Mouse (Mus musculus) gastrocnemius, postnatal 10 days (tissue): ENCODE results near the gene Polr2l. TPM values are rescaled to one million over a fixed set of nuclear protein-coding genes. Genes with fewer than 3 reads are reported as not detected.
A peak's percentile ranks its signal among the peaks of the same experiment; 100 is the strongest.

Experiments
- DNase-seq: peaks from one replicate; pipeline ENCODE4 v3.0.0; 2021; ENCODE audit warnings: mixed read lengths
- total RNA-seq, 2 experiments: library from RNA; stranded (reverse); gene quantifications; 2 replicates each; pipeline ENCODE4 v1.2.3; 2021

Polr2l gene
- total RNA-seq, 2 experiments from 2014 or later: 43.4 to 49.0 TPM

DNA sequence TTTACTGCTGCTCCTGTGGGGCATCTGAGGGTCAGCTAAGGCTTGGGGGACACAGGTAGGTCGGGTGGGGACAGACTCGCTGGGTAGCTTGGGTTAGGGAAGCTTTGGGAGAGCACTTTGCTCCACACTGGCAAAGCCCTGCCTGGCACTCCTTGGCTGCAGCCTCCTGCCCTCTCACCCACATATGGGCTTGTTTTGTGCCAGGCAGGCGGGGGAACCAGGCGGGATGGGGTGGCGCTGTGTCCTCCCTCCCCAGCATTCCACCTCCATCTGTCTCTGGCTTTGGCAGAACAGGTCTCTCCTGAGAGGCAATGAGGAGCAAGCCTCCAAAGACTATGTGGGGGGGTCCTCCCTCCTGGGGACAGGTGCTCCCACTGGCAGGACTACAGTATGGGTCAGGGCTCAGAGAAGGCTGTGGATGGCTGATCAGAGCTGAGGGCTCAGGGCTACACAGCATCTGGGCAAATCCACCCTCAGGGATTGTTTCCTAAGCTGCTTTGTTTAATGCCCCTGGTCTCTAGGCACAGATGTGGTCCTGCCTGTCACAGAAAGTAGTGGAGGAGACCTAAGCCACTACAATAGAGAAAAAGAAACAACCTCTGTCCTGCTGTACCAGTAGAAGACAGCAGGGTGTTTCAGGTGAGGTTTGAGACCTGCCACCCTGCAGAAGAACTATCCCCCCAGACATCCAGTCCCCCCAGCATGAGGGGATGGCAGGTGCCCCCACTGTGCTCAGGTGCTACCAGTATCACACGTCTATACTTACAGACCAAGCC, 42.0 kb downstream of the Polr2l start:
- DNase-seq: no peak

DNA sequence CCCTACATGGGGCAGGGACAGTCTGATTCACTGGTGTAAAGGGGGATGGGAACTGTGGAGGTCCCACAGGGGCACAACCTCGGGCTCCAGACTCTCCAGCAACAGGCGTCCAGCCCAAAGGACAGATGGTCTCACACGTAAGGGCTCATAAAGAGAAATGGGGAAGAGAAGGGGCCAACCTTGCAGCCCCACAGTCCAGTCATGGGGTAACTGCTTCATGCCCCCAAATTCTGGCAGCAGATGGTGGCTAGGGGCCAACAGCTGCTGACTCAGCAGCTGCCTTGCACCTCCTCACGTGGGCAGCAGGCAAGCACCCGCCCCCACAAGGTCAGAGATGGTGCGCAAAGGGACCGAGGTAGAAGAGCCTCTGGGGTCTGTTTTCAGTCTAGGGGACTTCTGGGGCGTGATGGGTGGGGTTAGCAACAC, 42.7 kb downstream of the Polr2l start:
- peak; percentile 45 for DNase-seq

DNA sequence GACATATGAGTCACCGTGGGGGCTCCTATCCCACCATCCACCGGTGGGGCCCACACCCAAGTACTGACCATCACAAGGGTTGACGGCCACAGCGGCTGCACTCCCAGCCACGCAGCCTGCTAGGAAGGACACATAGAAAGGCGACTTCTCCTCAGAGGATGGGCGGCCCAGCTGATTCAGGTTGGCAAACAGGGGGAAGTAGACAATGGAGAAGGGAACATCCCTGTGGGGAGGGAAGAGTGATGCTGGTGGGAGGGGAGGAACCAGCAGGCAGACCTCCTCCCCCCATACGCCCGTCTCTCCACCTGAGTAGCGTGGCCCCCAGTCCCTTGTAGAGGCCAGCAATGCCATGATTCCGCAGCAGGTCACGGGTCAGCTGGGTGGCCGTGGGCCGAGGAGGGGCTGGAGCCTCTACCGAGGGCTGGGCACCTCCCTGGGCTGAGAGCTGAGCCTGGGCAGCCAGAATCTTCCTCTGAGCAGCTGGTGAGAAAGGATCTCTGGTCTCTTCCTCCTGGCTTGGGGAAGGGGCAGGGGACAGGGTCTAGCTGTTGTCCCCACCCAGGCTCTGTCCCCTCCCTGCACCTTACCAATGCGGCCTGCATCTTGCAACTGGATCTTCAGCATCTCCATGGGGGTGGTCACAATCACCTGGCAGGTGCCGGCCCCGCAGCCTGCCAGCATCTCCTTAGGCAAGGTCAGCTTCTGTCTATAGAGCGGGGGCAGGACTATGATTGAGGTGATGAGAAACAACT, 43.3 kb downstream of the Polr2l start:
- no peak for DNase-seq

DNA sequence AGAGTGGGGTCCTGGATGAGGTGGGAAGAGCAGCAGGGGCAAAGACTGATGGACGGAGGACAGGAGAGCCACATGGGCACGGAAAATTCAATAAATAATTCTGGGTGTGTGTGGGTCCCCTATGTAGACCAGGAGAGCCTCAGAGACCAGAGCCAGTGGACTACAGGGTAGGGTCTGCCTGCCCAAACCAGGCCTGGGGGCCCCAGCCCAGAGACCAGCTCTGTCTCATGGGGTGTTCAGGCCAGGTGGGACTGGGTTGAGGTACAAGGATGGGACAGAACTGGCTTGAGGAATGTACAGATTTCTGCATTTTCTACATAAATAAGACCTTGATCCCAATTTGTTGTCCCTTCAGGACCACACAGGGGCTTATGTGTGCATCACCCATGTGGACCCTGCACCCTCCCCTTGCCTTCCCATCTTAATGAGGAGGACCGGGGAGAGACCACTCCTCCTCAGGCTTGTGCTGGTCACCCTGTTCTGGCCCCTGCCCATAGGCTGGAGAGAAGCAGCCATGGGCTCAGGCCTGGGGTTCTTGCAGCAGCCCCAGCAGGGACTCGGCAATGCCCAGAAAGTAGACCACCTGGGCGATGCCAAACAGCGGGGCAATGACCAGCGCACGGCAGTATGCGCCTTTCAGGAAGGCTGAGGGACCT, 44.2 kb downstream of the Polr2l start:
- DNase-seq: no peak

DNA sequence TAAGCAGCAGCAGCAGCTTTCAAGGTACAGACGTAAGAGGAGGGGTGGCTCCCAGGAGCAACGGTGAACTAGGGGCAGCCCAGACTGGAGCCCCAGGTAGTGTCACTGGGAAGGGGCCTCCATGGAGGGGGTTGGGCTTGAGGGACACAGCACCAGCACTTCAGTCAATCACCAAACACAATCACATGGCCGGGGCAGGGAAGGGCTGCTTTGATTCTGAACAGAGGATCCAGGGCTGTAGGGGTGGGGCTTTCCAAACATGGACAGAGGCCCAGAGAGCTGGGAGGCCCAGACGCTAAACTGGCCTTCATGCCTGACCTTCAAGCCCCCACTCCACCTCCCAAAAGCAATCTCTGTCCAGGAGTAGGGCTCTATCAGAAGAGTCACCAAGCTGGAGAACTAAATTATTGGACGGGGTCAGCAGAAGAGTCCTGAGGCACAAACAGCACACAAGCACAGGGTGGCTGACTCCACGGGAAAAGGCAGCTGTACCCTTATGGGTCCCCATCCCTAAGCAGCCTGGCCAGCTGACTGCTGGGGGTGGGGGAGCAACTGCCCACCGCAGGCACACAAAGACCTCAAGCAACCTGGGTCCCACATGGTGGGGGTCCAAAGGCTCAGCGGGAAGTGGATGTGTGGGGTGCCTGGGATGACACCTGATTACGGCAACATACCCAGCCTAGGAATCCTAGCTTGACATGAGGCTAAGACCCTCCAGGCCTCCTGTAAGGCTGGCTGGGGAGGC, 44.9 kb downstream of the Polr2l start:
- no peak for DNase-seq

DNA sequence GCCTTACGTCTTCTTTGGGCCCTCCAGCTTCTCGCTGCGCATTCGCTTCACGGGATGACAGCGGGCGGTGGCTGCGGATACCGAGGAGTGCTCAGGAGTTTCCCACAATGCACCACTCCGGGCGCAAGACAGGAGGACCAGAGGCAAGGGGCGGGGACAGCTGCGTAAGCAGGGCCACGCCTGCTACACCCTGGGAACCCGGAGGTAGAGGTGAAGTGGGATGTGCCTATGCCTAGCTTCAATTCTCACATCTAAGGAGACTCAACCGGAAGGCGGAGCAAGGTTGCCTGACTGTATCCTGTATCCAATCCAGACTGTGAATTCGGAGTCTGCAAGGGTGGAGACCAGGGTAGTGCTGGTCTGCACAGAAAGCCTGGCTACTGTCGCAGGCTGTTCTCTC, 45.6 kb downstream of the Polr2l start, which contains the start of gene Cend1:
Gene Cend1 (minus strand): TSS at position 182 of the 400 bp plus-strand sequence.
- DNase-seq: no peak

DNA sequence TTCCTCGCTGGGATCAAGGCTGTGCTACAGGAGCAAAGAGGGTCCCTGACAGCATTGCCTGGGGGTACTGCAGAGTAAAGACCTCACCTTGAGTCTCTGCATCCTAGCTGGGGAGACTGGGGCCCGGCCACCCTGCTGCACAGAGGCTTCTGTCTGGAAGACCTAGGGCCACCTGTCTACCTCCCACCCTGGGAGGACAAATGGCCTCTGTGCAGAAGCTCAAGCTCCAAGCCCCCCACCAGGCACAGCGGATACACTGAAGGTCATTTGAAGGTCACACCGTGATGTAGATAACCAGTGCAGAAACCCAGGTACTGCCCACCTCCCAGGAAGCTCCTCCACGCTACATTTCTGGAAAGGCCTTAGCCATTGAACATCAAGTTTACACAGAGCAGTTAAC, 46.2 kb downstream of the Polr2l start:
- DNase-seq: no peak

DNA sequence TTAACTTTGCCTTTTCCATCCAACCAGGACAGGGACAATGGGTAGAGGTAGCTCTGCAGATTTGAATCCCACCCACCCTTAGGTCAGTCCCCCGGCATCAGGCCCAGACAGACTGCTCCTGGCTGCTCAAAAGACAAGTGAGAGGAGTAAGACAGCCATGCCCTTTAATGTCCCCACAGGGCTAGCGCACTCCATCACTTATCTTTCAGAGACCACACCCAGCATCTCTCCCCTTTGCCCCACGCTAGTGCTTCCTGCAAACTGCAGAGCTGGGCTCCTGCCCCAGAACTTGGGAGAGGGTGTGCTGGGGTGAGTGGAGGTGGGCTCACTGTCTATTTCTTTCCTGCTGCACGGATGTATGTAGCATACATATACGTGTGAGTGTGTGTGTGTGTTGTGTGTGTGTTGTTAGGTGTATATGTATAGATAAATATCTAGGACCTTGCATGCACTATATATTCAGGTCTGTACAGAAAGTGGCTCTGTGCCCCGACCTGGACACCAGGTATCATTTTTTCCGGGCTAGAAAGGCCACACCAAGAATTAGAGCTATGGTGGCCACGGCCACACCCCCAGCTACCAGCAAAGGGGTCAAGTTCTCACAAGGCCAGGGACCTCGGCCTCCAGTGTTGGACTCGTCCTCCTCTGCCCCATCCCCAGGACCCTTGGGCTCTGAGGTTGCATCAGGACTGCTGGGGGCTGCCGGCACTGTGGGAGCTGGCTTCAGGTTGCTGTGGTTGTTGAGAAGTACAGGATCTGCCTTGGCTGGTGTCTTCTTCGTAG, 47.8 kb downstream of the Polr2l start:
- DNase-seq: no peak

DNA sequence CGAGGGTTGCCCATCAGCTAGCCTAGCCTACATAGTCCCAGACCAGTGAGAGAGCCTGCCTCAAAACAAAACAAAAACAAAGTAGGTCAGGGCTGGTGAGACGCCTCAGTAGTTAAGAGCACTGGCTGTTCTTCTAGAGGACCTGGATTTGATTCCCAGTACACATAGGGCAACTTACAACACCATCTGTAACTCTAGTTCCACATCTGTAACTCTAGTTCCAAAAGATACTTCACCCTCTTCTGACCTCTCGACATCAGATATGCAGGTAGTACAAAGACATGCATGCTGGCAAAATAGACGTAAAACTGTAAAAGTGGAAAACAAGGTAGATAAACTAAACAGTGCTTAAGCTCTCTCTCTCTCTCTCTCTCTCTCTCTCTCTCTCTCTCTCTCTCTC, 51.1 kb downstream of the Polr2l start:
- no peak for DNase-seq

Other genes with a start within 250 kb of the Polr2l start
- 10 to 100 TPM; 29.8 to 37.0 TPM for gene Phrf1, start 246.3 kb downstream of the Polr2l start, total RNA-seq
- gene Irf7, start 208.7 kb downstream of the Polr2l start, total RNA-seq: 1 to 10 TPM in 1 of 2 experiments, under 1 TPM in 1; 0.59 to 1.2 TPM
- 1 to 10 TPM; 1.0 to 1.1 TPM for gene Cdhr5, start 198.3 kb downstream of the Polr2l start, total RNA-seq
- gene Sct, start 196.0 kb downstream of the Polr2l start, total RNA-seq: 1 to 10 TPM in 1 of 2 experiments, under 1 TPM in 1; 0.99 to 2.5 TPM
- gene Drd4, start 183.1 kb downstream of the Polr2l start, total RNA-seq: under 1 TPM; 0.70 to 0.99 TPM
- 10 to 100 TPM; 24.6 to 28.7 TPM for gene Deaf1, start 147.4 kb downstream of the Polr2l start, total RNA-seq
- gene Tmem80, start 147.4 kb downstream of the Polr2l start, total RNA-seq: 10 to 100 TPM; 12.1 to 12.8 TPM
- 1 to 10 TPM; 1.5 to 2.3 TPM for gene Eps8l2, start 136.3 kb downstream of the Polr2l start, total RNA-seq
- 100 to 1,000 TPM; 110 to 111 TPM for gene Taldo1, start 82.9 kb downstream of the Polr2l start, total RNA-seq
- gene Gatd1, start 61.0 kb downstream of the Polr2l start, total RNA-seq: 10 to 100 TPM; 12.1 to 13.5 TPM
- gene Cend1, start 45.6 kb downstream of the Polr2l start, total RNA-seq: 1 to 10 TPM in 1 of 2 experiments, under 1 TPM in 1; 0.66 to 1.4 TPM
- 10 to 100 TPM; 14.5 to 25.7 TPM for gene Slc25a22, start 37.2 kb downstream of the Polr2l start, total RNA-seq
- gene Pidd1, start 31.1 kb downstream of the Polr2l start, total RNA-seq: 1 to 10 TPM; 2.4 to 3.2 TPM
- gene Rplp2, start 27.8 kb downstream of the Polr2l start, total RNA-seq: 1,000 to 10,000 TPM in 1 of 2 experiments, 100 to 1,000 TPM in 1; 886 to 1,008 TPM
- 100 to 1,000 TPM; 119 to 151 TPM for gene Pnpla2, start 19.9 kb downstream of the Polr2l start, total RNA-seq
- 1 to 10 TPM; 8.6 to 9.9 TPM for gene Cracr2b, start 14.0 kb downstream of the Polr2l start, total RNA-seq
- gene Cd151, start 7.7 kb downstream of the Polr2l start, total RNA-seq: 10 to 100 TPM; 77.7 to 88.5 TPM
- 10 to 100 TPM; 18.6 to 21.0 TPM for gene Tspan4, start 108 bp upstream of the Polr2l start, total RNA-seq
- gene Chid1, start 64.7 kb upstream of the Polr2l start, total RNA-seq: 10 to 100 TPM; 22.7 to 22.8 TPM
- gene Ap2a2, start 87.0 kb upstream of the Polr2l start, total RNA-seq: 10 to 100 TPM; 45.1 to 48.9 TPM
- gene Muc6, start 180.2 kb upstream of the Polr2l start, total RNA-seq: not detected
- under 1 TPM; 0.28 to 0.32 TPM for gene Muc2, start 215.2 kb upstream of the Polr2l start, total RNA-seq